Comparison of ENCODE assay signal across 8 mouse cellular contexts in genomic region chr4:141404518-141405313, GRCm38 (mm10). TPM values are rescaled to one million over a fixed set of nuclear protein-coding genes. Genes with fewer than 3 reads are reported as not detected.
DNase-seq lines count a peak whose midpoint lies in the region; ATAC-seq lines count a peak whose summit lies in the region.

No protein-coding gene starts in this region.

- DNase-seq in T-cell, adult 2 months (ENCODE audit: low spot score) = peak; percentile 75
- peak; percentile 88 for DNase-seq in gastrocnemius, postnatal 10 days
- peak; percentile 90 for DNase-seq in induced T-regulatory cell, adult 2 months (ENCODE audit: low read depth)
- peak; percentile 65 to 91 for DNase-seq in left cerebral cortex, adult 8-10 months (ENCODE audit: low spot score in 2 of 2)
- peak; percentile 87 for DNase-seq in right cerebral cortex, postnatal 14 days
- DNase-seq in urinary bladder, postnatal 25 days (ENCODE audit: low spot score) = peak; percentile 87

- ATAC-seq in common myeloid progenitor, adult 5-6 weeks (replicated peaks; ENCODE audit: low read depth, poor library complexity, severe bottlenecking) = peak; percentile 91
- ATAC-seq in megakaryocyte-erythroid progenitor cell, adult 5-6 weeks (replicated peaks; ENCODE audit: low FRiP score, low TSS enrichment, poor library complexity, severe bottlenecking) = peak; percentile 83

RNA-seq across cellular contexts. Expression of gene Clcnka, which starts 6.2 kb away (rescaled TPM):
- total RNA-seq in common myeloid progenitor, adult 5-6 weeks (2017) = not detected in 2 replicates
- total RNA-seq in gastrocnemius, postnatal 10 days (2021) = 1 to 10 TPM; 1.2 to 1.3 TPM
- 1 to 10 TPM in 1 of 4 experiments, under 1 TPM in 1, not detected in 2; 0.39 to 1.8 TPM for total RNA-seq in left cerebral cortex, adult 8-10 months (2022)
- total RNA-seq in megakaryocyte-erythroid progenitor cell, adult 5-6 weeks (2014; fragmentation: Nextera tagmentation) = not detected in 2 replicates
- not detected in 2 replicates for total RNA-seq in megakaryocyte-erythroid progenitor cell, adult 5-6 weeks (2017)

RNA-seq across cellular contexts. Expression of gene Clcnkb, which starts 11.1 kb away (rescaled TPM):
- total RNA-seq in common myeloid progenitor, adult 5-6 weeks (2017) = not detected in 2 replicates
- under 1 TPM; 0.09 to 0.45 TPM for total RNA-seq in gastrocnemius, postnatal 10 days (2021)
- total RNA-seq in left cerebral cortex, adult 8-10 months (2022) = under 1 TPM in 1 of 4 experiments, not detected in 3; 0.74 TPM
- total RNA-seq in megakaryocyte-erythroid progenitor cell, adult 5-6 weeks (2014; fragmentation: Nextera tagmentation) = not detected in 2 replicates
- total RNA-seq in megakaryocyte-erythroid progenitor cell, adult 5-6 weeks (2017) = not detected in 2 replicates

RNA-seq across cellular contexts. Expression of gene Hspb7, which starts 15.9 kb away (rescaled TPM):
- total RNA-seq in common myeloid progenitor, adult 5-6 weeks (2017) = not detected in 2 replicates
- 100 to 1,000 TPM; 200 to 208 TPM for total RNA-seq in gastrocnemius, postnatal 10 days (2021)
- under 1 TPM; 0.30 to 0.97 (median 0.73) TPM for total RNA-seq in left cerebral cortex, adult 8-10 months (2022)
- not detected in 2 replicates for total RNA-seq in megakaryocyte-erythroid progenitor cell, adult 5-6 weeks (2014; fragmentation: Nextera tagmentation)
- total RNA-seq in megakaryocyte-erythroid progenitor cell, adult 5-6 weeks (2017) = not detected in 2 replicates

RNA-seq across cellular contexts. Expression of gene Srarp, which starts 31.2 kb away (rescaled TPM):
- not detected in 2 replicates for total RNA-seq in common myeloid progenitor, adult 5-6 weeks (2017)
- not detected for total RNA-seq in gastrocnemius, postnatal 10 days (2021)
- total RNA-seq in left cerebral cortex, adult 8-10 months (2022) = 1 to 10 TPM; 2.8 to 4.9 (median 3.0) TPM
- not detected in 2 replicates for total RNA-seq in megakaryocyte-erythroid progenitor cell, adult 5-6 weeks (2014; fragmentation: Nextera tagmentation)
- not detected in 2 replicates for total RNA-seq in megakaryocyte-erythroid progenitor cell, adult 5-6 weeks (2017)

RNA-seq across cellular contexts. Expression of gene Fam131c, which starts 36.7 kb away (rescaled TPM):
- not detected in 2 replicates for total RNA-seq in common myeloid progenitor, adult 5-6 weeks (2017)
- total RNA-seq in gastrocnemius, postnatal 10 days (2021) = under 1 TPM in 1 of 2 experiments, not detected in 1; 0.16 TPM
- total RNA-seq in left cerebral cortex, adult 8-10 months (2022) = 1 to 10 TPM; 2.7 to 4.1 (median 3.6) TPM
- total RNA-seq in megakaryocyte-erythroid progenitor cell, adult 5-6 weeks (2014; fragmentation: Nextera tagmentation) = not detected in 2 replicates
- not detected in 2 replicates for total RNA-seq in megakaryocyte-erythroid progenitor cell, adult 5-6 weeks (2017)

Comparison
In these comparisons a context has a peak if more than half of its experiments do, and no peak if none do; other contexts are left out.
1. Peak in every context shown above with its lines: DNase-seq and ATAC-seq.
2. RNA of gene Hspb7, which starts 15.9 kb away (total RNA-seq): 200 to 208 TPM in gastrocnemius, postnatal 10 days; 0.30 to 0.97 TPM in left cerebral cortex, adult 8-10 months, not detected in common myeloid progenitor, adult 5-6 weeks and not detected in megakaryocyte-erythroid progenitor cell, adult 5-6 weeks; every median in the first group is over 100 times any median in the second.